Mouse (Mus musculus) cerebral cortex, adult 2 months (tissue): ENCODE results near the gene Egln1.

Source experiments
- WGBS: fragments of 180-500 bp; shearing (Covaris S2); methylation state at CpG from one replicate; pipeline ENCODE4 v1.1.7; 2018; 5-methylcytosine and 5-hydroxymethylcytosine counted together

Gene Egln1

DNA sequence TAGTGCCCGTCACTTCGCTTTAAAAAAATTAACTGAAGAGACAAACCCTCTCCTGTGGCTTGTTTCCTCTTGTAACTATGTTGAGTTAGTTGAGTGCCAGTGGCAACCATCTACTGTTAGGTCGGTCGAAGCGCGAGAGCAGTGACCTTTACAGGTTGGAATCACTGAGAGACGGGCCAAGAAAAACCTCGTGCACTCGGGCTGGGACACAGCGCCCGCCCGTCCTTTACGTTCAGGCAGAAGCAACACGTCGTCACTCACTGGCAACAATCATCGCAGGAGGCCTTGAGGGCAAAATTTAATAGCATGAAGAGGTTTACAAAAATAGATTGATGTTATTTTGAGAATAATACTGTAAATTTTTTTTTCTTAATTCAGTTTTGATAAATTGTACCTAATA lies 39.2 kb downstream of the Egln1 start:
- WGBS, result 88% methylated on average over 16 of the region's 16 CpGs

DNA sequence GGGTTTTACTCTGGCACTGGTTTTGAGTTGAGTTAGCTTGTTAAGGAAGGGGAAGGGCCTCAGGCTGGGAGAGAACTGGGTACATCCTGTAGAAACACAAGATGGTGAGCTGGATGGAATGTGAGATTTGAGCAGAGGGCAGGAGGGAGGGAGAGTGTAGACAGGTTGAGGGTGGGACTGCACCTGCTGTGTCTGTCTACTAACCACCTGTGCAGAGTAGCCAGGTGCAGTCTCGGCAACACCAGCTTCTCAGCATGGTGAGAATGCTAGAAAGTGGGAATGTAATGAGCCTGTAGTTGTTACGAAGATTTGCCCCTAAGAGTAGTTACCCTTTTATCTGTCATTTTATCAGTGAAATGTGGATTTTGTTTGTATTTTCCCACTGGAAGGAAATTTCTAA lies 43.6 kb downstream of the Egln1 start:
- 73% methylated on average over 2 of the region's 2 CpGs for WGBS

DNA sequence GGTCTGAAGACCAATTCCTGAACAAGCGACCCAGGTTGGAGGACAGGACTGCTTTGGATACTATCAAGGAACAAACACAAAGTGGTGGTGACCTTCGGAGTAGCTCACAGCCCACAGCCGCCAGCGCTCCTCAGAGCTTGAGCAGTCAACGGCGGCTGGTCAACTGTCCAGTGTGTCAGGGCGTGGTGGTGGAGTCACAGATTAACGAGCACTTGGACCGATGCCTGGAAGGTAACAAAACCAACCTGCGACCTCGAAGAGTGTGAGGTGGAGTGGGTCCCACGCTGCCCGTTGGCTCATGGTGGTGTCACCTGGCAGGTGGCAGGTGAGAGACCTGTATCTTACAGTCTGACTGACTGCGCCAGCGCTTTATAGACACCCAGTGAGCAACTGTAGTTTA lies 45.9 kb downstream of the Egln1 start:
- 92% methylated on average over 15 of the region's 15 CpGs for WGBS

DNA sequence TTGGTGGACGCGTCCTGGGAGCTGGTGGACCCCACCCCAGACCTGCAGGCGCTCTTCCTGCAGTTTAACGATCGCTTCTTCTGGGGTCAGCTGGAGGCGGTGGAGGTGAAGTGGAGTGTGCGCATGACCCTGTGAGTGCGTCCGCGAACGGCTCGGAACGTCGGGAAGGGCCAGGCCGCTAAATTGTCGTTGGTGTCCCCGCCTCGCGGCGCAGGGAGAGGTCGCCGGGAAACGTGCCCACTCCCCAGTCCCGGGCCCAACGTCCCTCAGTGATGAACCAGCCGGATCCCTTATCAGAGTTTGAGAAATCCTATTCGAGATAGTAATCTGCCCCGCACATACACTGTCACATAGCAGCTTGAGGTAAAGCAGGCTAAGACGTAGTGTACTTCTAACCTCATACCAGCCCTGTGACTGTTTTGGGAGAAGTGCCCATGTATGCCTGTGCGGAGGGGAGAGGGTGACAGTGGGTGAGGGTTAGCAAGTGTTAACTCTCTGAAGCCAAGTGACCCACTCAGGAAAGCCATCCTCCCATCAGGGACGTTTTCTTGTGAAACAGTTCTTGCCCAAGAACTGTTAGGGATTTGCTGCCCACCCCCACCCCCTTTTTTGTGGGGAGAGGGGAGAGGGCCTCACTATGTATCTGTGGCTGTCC lies 50.7 kb downstream of the Egln1 start:
- WGBS, result 4% methylated on average over 31 of the region's 31 CpGs

DNA sequence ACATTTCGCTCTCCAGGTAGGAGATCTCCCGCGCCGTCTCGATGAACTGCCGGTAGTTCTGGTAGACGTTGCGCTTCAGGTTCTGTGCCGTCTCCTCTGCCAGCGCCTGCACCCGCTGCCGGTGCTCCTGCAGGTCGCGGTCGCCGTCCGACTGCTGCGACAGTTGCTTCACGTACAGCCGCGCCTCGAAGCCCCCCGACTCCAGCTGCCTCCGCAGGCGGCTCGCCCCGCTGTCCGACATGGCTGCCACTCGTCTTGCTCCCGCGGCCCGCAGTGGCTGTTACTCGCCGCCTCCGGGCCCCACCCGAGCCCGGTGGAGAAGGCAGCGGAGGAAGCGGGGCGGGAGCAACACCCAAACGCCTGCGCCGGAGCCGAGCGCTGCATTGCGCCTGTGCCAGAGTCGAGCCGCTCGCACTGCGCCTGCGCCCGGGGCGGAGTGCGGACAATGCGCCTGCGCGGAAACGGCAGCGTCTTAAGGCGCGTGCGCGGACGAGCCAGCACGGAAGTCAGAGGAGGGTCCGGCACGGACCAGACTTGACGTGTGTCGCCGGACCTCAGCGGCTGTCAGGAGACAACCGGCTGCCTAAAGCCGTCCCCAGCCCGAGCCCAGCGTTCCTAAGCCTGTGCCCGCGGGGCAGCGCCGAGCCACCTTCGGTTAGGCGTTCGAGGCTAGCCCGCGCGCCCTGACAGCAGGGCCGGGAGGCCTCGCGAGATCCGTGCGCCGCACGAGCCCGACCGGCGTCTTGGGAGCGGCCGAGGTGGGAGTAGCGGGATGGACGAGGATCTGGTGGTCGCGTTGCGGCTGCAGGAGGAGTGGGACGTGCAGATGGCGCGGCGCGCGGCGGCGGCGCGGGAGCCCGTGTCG lies 51.5 kb downstream of the Egln1 start, which contains the start of the genes Exoc8 and Sprtn:
Gene Exoc8 (minus strand): TSS at position 320 of the 865 bp plus-strand sequence.
Gene Sprtn (plus strand): TSS at position 501 of the 865 bp plus-strand sequence.
- WGBS, result under 1% methylated on average over 114 of the region's 114 CpGs

DNA sequence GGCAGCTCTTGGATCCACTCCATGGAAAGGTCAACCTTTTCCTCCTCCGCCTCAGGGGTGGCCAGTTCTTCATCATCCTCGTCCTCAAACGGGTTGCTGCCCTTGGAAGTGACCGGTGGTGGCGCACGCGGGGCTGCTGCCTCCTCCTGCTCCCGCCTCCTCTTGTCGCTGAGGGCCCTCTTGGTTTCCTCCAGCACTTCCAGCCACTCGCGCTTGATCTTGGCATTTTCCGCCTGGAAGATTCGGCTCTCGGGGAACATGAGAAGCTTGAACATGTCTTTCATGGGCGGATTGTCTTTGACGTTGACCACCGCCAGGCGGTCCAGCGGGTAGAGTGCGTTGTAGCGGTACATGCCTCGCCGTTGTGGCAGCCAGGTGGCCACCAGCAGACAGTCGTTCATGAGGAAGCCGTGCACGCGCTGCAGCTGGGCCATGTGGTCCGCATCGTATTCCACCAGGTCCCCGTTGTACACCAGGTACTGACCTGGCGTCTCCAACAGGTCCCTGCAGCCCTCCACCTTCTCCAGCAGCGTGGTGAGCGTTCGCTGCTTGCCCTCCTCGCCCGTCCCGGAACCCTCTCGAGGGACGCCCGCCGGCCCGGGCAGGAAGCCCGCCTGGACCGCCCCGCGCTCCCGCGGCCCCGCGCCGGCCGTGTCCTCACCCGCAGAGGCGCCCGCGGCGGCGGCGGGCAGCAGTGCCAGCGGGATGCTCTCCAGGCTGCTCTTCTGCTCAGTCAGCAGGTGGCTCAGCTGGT lies 52.3 kb downstream of the Egln1 start:
- 1% methylated on average over 60 of the region's 60 CpGs for WGBS

DNA sequence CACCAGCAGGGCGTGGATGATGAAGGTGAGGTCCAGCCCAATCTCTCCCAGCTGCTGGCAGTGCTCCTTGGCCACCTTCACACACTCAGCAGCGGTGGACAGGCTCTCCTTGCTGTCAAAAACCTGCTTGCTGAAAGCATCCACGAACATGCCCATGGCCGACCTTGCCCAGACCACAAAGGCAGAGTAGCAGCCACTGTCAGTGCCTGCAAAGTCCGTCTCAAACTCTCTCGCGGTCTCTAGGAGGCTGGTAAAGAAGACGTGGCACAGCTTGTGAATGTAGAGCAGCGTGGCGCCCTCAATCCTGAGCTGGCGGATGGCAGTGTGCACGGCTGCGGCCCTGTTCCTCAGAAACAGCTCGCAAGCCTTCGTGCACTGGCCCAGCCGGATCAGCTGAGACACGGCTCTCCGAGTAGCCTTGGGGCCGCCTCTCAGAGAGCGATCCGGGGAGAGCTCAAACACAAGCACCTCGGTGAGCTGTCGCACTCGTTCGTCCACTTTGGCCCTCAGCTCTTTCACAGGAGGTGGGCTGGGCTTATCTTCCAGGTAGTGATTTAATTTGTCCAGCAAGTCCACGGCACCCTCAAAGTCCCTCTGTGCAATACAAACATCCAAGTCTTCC lies 53.0 kb downstream of the Egln1 start:
- WGBS, result 77% methylated on average over 26 of the region's 26 CpGs

DNA sequence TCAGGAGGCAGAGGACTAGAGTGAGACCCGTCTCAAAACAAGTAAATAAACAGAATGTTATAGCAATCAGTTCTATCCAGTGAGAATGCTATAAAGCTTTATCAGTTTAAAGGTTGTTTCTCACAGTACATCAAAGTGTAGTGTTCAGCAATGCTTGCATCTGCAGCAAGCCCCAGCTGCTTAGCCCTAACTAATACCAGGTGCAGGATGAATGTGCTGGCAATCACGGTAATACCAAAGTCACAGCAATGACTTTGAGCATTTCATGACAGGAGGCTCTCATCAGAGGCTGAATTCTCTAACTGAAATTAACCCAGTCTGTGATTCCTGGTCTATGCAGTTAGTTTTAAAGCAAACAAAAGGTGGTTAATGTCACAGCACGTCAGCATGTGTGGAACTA lies 56.5 kb downstream of the Egln1 start:
- 45% methylated on average over 3 of the region's 3 CpGs for WGBS

DNA sequence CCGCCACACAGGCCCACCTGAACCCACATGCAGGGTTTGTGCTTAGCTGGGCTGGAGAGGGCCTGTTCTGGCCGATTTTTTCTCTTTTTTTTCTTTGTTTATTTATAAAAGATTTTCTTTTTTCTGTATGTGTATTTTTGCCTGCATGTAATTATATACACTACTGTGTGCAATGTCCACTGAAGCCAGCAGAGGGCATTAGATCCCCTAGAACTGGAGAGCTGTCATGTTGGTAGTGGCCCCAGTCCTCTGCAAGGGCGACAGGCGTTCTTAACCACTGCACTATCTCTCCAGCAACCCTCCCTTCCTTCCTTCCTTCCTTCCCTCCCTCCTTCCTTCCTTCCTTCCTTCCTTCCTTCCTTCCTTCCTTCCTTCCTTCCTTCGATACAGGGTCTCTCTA lies 60.7 kb downstream of the Egln1 start:
- 94% methylated on average over 5 of the region's 5 CpGs for WGBS

DNA sequence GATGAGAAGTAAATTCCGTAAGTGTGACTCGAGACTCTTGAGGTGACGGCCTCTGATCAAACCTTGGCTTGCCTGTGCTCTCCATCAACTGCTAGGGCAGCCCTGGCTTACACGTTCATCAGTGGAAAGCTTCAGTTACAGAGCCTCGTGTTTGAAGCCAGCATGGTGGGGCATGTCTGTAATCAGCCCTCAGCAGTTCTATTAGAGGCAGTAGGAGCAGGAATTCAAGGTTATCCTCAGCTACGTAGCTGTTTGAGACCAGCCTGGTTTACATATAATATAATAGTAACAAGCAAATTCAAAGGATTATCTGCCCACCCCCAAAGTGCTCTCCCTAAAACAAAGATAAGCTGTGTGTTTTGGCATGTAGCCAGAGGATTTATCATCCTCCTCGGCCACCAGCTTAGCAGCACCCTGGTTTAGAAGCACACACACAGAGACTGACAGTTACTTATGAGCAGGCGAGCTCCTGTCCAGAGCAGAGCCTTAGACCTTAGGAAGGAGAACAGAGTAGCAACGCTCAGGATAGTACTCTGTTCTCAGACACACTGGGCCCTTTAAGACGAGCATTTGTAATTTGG lies 70.1 kb downstream of the Egln1 start:
- 70% methylated on average over 10 of the region's 10 CpGs for WGBS

DNA sequence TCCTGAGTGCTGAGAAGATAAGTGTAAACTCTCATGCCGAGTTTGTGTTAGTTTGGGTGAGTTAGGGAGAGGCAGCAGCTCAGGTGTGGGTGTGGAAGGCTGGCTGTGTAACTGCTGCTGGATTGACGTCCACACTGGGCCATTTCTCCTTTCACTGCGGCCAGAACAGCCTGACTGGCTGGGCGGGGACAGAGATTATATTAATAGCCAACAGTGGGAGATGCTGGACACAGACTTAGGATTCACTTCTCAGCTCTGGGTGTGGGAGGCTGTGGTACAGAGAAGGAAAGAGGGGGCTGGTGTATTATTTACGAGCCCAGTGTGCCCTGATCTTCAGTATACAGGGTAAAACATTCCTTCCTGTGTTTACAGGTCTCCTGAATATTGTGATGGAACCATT lies 71.0 kb downstream of the Egln1 start:
- WGBS, result 62% methylated on average over 5 of the region's 5 CpGs

DNA sequence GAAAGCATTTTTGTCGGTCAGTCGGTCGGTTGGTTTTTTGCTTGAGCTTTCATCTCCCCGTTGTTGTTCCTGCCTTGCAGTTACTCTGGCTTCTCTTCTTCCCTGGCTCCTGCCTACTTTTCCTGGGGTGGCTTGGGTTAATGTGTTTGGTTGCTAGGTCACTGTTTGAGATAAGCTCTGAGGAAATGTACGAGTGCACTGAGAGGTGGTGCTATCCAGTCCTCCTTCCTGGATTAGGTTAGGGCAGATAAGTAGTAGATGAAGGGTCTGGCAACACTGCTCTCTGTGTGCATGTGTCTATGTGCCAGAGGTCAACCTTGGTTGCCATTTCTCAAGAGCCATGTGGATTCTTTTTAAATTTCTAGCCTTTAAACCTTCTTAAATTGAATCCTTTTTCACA lies 76.4 kb downstream of the Egln1 start:
- 91% methylated on average over 5 of the region's 5 CpGs for WGBS

DNA sequence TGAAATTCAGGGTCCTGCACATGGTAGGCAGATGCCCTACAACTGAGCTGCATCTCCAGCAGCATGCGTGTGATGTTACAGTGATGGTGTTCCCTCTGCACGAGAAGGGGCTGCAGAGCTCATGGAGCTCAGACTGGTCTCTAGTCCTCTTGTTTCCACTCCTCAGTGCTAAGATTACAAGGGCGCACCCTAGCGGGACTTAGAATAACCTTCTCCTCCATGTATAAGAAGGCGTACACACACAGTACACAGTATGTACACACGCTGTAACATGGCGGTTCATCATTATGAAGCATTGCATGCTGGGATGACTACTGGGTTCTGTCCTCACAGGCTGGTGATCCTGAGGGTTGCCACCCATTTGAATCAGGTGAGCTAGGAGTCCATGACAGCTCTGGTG lies 77.0 kb downstream of the Egln1 start:
- WGBS, result 95% methylated on average over 7 of the region's 7 CpGs

DNA sequence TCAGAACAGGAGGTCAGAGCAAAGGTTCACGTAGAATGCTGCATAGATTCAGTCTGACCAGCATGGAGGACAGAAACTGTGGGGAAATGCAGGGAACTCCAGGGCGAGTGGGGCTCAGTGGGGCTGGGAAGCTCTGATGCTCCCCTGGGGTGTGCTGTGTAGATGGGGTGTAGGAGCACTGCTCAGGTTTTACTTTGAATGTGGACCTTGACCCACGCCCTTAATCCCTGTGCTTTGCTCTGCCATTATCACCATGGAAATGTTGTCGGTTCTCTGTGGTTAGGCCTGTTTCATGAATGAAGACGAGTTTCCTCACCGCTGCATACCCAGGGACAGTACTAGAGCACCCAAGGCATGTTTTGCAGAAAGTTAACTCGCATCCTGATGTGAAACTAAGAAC lies 77.7 kb downstream of the Egln1 start:
- 95% methylated on average over 7 of the region's 7 CpGs for WGBS

DNA sequence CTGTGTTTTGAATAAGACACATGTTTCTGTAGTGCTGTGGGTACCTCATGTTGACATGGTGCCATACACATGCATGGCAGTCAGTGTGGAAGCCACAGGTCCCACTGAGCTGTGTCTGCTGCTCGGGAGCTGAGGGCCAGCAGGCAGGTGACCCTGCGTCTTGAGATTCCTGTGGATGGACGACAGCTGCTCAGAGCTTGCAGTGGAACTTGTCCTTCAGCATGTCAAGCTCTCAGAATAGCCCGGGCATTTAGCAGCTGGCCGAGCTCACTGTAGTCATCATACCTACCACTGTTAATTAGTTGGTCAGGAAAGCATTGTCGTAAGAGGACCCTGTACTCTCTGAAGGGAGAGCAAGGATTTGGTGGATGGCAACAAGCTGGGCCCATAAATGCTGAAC lies 79.4 kb downstream of the Egln1 start:
- WGBS, result 89% methylated on average over 6 of the region's 6 CpGs

DNA sequence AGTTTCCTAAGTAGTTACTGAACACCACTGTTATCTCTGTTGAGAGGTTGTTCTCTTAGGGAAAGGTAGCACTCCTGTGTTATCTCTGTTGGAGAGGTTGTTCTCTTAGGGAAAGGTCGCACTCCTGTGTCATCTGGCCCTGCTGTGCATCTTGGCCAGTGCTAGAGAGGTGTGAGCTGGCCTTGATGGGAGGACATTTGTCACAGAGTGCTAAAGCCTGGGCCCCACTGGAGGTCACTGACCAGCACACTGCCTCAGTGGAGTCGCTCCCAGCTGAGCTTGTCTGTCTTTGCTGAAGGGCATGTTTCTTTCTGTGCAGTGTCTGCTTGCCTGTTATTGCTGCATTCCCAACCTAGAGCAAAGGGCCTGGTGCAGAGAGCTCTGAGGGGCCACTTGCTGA lies 82.0 kb downstream of the Egln1 start:
- 94% methylated on average over 2 of the region's 2 CpGs for WGBS

DNA sequence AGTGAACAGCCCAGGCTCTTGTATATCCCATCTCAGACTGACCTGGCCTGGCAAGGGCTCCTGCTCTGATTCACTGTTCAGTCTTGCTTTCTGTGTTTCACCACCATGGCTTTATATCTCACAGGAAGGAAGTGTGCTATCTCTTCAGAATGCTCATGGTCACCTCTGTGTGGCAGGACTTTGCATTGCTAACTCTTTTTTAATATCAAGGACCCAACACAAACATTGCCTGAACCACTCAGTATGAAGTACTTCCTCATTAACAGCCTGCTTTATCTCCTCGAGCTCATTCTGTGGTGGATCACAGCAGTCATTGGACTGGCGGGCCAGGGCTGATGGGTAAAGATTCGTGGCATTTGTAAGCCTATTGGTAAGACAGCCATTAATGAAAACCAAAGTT lies 82.5 kb downstream of the Egln1 start:
- 83% methylated on average over 3 of the region's 3 CpGs for WGBS

DNA sequence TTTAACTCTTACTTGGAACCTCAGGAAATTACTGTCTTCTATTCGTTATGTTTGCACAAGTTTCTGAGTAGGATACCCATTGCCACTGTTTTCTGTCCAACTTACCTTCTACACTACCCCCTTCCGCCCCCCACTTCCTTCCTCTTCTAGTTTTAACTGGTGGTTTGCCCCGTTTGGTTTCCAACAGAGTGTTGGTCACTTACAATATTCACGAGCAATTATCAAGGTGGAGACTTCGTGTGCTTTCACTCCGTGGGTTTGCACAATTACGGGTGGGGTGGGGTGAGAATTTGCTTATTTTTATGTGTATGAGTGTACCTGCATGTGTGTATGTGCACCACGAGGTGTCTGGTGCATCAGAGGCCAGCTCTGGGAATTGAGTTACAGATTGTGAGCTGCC lies 85.4 kb downstream of the Egln1 start:
- 11% methylated on average over 8 of the region's 8 CpGs for WGBS

DNA sequence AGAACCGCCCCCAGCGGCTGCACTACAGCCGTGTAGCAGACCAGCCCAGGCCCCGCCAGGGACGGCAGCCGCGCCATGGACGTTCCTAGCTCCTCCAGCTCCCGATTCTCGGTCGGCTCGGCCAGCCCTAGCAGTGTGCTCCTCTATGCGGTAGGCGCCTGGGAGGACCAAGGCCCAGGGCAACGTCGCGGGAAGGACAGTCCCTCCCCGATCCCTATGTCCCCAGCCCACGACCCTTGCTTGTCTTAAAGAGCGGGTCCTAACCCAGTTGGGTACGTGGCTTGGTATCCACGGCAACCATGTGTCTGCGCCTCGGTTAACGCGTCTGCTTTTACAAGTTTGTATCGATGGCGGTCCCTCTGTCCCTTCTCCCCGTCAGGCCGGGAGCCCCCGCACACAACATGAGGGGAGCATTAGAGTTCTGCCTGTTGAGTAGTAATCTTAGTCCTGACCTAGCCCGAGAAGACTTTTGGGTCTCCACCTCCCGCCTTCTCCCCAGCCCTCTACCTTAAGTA lies 85.9 kb downstream of the Egln1 start:
- WGBS, result under 1% methylated on average over 33 of the region's 33 CpGs

DNA sequence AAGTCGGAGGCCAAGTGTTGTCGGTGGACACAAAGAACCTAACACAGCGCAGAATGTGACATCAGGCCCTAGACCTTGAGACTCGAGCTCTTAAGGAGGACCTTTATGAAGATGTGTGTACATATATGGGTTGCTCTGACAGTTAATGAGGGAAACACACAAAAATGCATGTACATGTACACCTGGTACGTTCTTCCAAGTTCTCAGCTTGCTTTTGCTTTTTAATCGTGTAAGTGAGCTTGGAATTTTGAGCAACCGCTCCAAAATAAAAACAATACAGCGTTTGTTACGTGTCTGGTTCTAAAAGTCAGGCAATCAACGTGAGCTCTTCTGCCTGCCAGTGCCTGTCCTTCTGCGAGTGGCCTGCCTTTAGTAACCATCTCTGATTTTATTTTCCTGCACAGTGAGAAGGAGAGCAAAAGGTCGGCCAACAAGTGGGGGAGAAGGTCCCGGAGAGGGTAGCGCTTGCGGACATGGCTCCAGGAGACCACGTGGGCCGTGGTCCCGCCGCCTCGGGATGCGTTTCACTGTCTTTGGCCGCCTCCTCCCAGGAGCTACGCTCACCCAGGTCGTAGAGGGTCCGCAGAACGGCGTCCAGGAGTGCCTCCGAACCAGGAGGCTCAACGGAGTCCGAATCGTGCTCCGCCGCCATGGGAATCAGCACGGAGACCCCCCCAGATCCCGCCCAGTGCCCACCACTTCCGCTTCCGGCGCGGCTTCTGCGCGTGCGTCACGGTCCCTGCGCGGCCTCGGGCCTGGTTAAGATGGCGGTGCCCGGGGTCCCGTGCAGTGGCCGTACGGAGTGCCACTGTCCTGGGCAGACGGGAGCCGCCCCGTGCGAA lies 86.6 kb downstream of the Egln1 start, which contains the start of the genes Gnpat and 2810004N23Rik:
Gene Gnpat (plus strand): TSS at position 713 of the 842 bp plus-strand sequence.
Gene 2810004N23Rik (minus strand): TSS at position 800 of the 842 bp plus-strand sequence.
- under 1% methylated on average over 55 of the region's 55 CpGs for WGBS
